Mouse (Mus musculus): ENCODE results near the gene Scn3b. TPM values are rescaled to one million over a fixed set of nuclear protein-coding genes. Genes with fewer than 3 reads are reported as not detected.

Gene Scn3b
- total RNA-seq (2015; ENCODE audit: low replicate concordance) (not detected in 2 replicates), total RNA-seq (2017; ENCODE audit: low replicate concordance) (not detected in 2 replicates)

DNA sequence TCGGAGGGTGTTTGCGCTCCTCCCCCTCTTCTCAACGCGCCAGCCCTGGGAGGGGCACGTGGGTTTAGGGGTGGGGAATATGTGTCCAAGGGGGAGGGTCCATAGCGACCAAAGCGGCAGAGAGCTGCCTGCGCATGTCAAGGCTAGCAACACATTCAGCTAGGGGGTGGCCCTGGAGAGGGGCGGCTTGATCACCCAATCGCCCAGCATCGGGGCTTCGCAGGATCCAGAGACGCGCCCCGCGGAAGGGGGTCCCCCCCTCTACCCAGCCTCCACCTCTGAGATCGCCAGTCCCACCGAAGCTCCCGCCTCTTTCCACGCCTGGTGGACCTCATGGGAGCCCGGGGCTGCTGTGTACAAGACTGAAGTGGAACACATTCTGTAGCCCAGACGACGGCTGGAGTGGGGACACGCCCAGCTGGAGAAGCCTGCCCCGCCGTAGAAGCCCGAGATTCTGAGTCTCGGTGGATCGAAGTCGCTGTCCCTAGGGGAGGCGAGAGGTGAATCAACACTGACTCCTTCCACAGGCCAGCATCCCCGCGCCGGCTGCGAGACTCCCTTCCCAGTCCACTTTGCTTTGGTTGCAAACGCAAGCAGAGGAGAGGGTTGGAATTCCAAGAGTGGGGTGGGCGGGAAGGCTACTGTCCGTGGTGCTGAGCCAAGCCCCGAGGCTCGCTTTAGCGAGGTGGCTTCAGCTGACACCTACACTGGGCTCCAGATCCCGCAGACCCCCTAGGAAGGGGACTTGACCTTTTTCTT, at the start of gene Scn3b:
Gene Scn3b, plus strand, starts transcription at position 115 of the 759 bp plus-strand sequence.
- no peak for ATAC-seq (replicated peaks; ENCODE audit: low FRiP score, poor library complexity, severe bottlenecking)

DNA sequence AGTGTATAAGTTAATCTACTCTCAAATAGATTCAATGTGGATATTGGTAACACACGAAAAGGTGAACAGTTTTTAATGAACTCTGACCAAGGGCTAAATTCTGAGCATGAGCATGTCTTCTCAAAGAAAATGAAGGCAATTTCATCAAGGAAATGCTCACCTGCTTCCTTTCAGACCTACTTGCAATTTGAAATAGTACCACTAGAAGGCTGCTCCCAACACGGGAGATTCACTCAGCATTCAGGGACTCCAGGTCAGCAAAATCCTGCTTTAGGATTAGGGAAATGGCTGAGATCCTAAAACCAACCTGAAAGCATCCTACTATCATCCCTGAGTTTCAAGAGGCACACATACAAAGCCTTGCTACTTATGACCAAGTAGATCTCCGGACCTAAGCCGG, 44.7 kb upstream of the Scn3b start:
- no peak for ATAC-seq (replicated peaks; ENCODE audit: low FRiP score, poor library complexity, severe bottlenecking)

DNA sequence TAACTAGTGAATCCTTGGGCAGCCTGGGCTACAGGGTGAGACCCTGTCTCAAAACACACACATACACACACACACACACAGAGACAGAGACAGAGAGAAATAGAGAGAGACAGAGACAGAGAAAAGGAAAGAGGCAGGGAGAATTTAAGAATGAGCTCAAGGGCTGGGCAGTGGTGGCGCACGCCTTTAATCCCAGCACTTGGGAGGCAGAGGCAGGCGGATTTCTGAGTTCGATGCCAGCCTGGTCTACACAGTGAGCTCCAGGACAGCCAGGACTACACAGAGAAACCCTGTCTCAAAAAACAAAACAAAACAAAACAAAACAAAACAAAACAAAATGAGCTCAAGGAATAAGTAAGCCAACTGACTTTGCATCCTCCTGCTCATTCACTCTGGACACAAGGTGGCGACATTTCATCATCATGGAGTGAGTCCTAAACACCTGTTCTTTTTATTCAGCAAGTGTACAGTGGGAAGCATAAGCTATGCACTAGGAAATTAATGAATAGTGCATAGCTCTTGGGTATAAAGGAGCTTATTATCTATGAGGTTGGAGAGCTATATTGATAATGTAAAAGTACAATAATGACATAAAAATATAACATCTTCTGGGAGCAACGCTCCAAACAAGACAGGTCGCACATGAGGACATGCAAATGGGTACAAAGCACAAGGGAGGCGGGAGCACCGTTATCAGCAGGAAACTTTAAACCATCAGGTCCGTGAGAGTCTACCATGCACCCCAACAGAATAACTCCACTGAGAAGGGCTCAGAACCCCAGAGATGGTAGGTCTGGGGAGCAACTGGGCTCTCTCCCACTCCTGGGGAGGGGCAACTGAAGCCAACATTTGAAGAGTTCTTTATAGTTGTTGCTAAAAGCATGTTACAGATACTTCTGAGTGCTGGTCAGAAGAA, 40.9 kb upstream of the Scn3b start:
- ATAC-seq (replicated peaks; ENCODE audit: low FRiP score, poor library complexity, severe bottlenecking) = no peak

DNA sequence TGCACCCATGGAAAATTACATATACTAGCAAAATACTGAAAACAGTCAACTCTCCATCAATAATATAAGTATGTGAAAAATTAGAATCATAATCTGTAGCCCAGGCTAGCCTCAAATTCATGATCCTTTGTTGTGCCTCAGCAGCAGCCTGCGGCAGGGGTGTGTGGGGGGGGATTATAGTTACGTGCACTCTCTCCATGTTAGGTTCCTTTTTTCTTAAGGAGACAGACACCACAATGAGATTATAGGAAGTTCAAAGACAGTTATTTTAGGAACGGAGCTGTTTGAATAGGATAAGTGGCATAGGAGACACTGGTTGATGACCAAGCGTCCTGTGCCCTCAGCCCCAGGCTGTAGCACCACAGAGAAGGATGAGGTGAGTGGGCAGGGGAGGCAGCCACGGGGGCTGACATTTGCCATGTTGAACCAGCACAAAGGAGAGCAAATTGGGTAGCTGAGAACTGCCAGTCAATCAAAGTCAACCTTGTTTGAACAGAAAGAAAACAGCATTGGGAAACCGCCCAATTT, 40.1 kb upstream of the Scn3b start:
- no peak for ATAC-seq (replicated peaks; ENCODE audit: low FRiP score, poor library complexity, severe bottlenecking)

DNA sequence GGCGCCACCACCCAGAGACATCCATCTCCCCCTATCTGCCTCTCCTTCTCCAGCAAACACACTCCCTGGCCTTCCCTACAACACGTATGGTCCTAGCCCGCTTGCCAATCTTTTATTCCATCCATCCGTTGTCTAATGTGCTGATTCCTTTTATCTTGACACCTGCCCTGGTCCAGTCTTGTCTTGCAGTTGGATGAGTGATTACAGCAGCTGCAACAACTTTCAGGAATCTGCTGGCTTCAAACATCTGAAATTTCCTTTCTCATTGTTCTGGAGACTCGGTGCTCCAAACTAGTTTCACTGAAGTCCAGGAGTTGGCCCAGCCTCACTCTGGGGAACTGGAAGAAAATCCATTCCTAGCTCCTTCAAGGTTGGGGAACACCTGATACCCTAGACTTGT, 39.5 kb upstream of the Scn3b start:
- ATAC-seq (replicated peaks; ENCODE audit: low FRiP score, poor library complexity, severe bottlenecking) = no peak

DNA sequence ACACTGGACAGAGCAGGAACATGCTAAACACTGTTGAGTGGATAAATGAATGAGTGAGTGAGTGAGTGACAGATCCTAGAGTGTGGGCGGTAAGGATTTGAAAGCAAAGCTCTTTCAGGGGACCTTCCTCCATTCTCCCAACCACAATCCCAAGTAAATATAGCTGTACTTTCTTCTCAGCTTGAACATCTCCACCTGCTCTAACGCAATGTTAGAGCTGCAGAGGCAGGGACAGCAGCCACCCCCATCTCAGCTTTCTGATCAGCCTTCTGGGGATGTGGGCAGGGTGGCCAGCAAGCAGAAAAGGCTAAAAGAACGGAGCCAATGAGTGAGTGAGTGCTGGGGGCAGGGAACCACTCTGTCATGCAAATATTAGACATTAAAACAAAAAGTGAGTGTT, 38.0 kb upstream of the Scn3b start:
- no peak for ATAC-seq (replicated peaks; ENCODE audit: low FRiP score, poor library complexity, severe bottlenecking)

DNA sequence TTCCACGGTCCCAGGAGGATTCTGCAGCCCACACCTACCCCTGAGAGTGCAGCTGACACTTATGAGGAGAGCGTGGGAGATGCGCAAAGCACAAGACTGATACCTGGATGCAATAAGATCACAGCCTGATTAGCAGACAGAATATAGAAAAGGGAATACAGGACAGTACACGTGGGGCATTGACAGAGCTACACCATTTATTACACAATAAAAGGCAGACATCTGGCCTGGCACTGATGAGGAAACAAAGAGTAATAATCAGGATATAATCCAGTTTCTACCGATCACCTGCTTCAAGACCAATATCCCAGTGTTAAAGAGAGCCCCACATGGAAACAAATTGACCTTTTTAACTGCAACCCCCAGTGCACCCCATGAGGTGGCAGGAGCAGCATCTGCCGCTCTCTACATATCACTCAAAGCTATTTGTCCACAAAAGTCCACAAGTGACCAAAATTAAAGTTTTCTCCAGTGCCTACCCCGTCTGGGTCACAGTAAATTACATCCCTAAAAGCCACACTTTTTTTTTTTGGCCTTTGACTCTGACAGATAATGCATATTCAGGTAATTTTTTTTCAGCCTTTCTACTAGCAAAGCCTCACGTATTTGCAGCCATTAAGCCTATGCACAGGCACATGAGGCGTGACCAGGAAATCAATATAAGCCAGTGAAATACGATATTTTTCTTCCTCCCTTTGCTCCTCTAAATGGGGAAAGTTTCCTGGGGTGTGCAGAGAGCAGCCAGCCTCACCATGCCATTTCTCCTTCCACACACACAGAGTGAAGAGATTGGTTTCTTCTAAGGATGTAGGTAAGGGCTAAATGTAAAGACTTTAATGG, 34.6 kb upstream of the Scn3b start:
- no peak for ATAC-seq (replicated peaks; ENCODE audit: low FRiP score, poor library complexity, severe bottlenecking)

DNA sequence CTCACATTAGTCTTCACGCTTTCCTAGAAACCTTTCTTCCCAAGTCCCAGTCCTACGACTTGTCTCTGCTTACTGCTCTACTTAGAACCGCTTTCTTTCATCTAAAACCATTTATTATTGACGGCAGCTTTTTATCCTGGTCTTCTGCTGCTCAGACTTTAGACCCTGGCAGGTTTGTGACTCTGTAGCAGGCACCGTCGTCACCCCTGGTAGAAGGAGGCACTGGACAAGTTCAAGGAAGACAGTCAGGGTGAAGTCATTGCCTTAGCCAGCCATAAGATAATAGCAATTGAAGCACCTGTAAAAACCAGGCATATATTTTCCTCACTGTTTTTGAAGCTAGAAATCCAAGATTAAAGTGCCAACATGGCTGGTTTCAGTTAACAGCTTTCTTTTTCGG, 33.8 kb upstream of the Scn3b start:
- no peak for ATAC-seq (replicated peaks; ENCODE audit: low FRiP score, poor library complexity, severe bottlenecking)

DNA sequence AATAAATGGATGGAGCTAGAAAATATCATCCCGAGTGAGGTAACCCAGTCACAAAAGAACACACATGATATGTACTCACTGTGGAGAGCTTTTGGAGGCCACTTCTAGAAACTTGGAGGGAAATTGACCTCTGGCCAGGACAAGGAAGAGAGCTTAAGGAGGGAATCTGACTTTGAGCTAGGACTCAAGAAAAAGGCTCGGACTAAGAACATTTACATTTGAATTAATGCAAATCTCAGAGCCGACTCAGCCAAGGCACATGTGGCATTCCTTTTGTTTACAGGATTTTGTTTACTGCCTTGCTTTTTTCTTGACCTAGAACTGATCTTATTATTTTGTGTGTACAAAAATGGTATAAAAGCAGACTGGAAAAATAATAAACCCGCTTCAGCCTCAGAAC, 29.3 kb upstream of the Scn3b start:
- ATAC-seq (replicated peaks; ENCODE audit: low FRiP score, poor library complexity, severe bottlenecking) = no peak

DNA sequence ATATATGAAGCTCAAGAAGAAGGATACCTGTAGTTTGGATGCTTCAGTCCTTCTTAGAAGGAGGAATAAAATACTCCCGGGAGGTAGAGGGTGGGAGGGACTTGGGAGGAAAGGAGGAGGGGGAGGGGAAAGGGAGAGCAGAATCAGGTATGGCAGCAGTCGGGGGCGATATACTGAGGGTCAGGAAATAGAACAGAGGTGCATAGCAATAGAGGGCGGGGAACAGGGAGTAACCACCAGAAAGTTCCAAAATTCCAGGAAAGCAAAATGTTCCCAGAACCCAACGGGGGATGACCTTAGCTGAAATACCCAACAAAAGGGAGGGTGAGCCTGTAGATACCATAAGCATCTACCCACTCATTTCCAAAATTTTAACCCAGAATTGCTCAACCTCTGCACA, 28.7 kb upstream of the Scn3b start:
- no peak for ATAC-seq (replicated peaks; ENCODE audit: low FRiP score, poor library complexity, severe bottlenecking)

DNA sequence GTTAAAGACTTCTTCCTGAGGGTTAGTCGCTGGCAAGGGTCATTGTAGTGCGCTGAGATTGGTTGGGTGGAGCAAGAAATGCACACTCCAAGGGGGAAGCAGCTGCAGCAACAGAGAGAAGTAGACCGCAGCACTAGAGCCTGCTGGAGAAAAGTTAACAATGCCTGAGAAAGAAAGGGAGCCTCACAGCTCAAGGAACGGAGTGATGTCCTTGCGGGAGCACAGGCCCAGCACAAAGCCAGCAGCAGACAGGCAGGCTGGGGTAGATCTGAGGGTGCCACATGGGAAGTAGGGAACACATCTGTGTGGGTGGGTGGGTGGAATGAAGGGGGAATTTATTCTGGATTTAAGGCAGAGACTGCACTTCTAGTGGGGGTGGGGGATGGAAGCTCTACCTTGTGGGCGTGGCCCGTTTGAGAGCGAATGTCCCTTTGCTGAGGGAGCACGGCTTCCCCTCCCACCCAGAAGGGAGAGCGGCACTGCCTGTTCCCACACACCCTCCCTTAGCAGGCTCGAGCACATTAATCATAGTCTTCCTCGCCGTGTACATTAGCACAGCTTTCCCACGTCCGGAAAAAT, 27.7 kb upstream of the Scn3b start:
- no peak for ATAC-seq (replicated peaks; ENCODE audit: low FRiP score, poor library complexity, severe bottlenecking)

DNA sequence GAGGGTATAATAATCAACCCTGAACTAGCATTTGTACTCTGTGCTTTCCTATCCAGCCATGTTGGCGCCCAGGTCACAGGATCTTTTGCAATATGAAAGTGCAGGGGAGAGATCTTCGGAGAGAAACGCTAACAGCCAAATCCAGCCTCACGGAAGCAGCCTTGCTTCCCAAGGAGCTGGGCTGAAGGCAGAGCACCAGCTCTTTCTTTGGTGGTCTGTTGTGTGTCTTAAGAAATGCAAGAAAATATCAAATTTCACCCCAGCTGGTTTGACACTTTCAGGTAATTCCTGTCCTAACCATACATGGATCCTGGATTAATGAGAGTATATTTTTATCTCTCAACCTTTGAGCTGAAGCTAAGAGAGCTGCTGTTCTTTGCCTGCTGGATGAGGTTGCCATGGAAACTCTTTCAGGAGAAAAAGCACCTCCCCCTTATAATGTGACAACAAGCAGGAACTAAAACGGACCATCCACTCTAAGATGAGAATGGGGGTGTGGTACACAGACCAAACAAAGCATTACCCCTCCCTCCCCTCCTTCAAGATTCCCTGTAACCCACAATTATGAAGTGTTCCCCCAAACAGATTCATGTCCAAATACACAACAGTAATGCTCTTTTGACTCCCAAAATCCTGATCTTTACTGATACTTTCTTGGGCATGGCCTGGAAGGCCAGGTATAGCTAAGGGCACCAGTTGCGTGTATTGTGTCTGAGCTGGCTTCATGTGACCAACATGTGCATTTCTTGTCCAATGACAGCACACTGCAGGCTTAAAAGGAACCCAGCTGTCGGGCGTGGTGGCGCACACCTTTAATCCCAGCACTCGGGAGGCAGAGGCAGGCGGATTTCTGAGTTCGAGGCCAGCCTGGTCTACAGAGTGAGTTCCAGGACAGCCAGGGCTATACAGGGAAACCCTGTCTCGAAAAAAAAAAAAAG, 26.8 kb upstream of the Scn3b start:
- no peak for ATAC-seq (replicated peaks; ENCODE audit: low FRiP score, poor library complexity, severe bottlenecking)

DNA sequence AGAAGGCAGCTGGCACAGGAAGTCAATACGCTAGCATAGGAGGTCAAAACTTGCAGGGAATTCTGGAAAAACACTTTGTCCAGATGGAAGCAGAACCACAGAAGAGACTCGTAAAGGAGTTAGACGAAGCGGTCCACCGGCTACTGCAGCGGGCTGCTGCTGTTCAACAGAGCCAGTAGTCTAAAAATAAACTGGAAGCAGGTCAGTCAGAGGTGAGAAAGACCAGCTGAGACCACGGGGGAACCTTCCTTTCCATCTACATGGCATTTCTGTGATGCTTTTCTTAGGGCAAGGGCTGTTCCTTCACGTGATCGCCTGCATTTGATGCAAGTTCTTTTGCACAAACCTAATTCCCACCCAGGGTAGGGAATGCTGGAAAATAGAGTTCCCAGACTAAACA, 23.6 kb upstream of the Scn3b start:
- ATAC-seq (replicated peaks; ENCODE audit: low FRiP score, poor library complexity, severe bottlenecking) = no peak

DNA sequence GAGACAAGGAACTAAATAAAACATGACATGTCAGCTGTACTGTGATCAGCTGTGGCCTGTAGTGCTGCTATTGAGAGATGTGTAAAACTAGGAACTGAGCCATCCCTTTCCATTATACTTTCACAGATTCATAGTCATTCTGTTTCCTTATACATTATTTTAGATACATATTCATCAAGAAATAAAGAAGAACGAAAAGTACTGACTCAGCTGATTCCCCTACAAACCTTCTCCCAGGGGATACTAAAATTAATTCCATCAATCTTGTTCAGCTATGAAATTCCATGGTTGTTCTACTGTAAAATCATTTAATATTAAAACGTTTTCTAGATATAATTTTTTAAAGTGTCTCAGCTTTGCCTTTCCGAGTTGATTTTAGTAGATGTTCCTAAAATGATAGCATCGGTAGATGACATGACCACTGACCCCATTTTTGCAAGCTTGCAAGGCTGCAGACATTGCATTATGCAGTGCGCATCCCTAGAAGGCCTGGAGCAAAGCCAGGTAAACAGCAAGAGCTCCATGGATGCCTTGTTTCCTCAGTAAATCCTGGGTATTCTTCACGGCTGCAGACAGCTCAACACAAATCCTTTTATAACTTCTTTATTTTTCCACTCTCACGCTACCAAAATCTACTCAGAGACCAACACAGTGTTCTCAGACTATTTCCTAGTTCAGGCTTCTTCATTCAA, 22.9 kb upstream of the Scn3b start:
- no peak for ATAC-seq (replicated peaks; ENCODE audit: low FRiP score, poor library complexity, severe bottlenecking)

DNA sequence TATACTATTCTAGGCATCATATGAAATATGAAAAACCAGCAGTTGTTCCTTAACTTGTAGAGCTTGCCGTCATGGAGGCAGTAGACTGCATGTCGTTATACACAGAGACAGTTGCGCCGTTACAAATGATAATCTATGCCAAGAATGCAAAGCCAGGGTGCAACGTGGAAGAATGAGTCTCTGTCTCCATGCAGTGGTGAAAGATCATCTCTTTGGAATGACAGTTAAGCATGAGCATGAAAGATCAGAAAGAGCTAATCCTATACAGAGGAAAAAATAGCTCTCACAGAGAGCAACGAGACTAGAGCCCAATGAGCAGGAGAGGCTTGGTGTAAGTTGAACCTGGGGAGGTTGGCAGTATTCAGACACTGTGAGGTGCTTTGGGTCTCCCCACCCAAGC, 22.3 kb upstream of the Scn3b start:
- no peak for ATAC-seq (replicated peaks; ENCODE audit: low FRiP score, poor library complexity, severe bottlenecking)

DNA sequence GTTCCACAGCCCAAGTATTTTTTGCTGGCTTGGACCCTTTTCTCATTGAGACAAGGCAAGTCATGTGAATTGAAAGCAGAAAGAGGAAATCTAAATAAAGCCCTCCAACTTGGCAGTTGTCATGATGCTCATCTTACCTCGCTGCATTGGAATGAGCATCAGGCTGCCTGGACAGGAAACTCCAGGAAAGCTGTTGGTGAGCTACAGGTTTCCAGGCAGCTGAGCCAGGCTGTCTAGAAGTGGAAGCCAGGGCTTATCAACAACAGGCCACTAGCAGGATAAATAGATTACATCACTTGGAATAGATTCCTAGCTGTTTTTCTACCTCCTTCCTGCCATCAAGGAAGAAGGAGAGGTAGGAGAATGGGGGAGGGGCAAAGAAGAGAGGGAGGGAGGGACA, 19.9 kb upstream of the Scn3b start:
- ATAC-seq (replicated peaks; ENCODE audit: low FRiP score, poor library complexity, severe bottlenecking) = no peak

DNA sequence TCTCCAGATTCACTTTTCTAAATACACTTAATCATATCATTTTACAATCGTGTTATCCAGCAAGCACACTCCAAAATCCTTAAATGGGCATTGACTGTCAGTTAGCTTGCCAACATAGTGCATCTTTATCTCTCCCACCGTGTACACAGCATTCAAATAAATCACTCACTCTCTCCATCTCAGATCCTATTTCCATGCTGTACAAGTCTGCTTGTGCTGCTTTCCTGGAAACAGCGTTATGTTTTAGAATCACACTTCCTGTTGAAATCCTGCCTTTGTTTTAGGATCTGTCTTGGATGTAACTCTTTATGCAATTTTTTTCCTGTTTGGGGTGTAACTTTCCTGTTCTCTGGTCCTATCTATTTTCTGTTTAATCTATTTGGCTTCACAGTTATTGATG, 16.6 kb upstream of the Scn3b start:
- ATAC-seq (replicated peaks; ENCODE audit: low FRiP score, poor library complexity, severe bottlenecking) = no peak

DNA sequence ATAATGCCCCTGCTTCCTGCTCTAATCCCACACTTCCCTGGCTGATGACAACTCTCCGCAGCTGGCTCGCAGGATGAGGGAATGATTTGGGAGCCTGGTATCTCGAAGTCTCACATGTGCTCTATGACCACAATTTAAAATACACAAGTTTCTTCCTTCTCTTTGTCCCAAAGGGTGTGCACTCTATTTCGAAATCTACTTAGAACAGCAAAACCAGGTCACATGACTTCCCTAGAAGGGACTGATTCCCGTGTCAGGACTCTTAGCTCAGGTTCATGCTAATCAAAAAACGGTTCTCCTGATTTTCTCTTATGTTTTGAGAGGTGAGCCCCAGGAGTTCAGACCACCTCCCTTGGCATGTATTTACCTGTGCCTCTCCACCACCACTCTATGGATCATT, 5.1 kb upstream of the Scn3b start:
- no peak for ATAC-seq (replicated peaks; ENCODE audit: low FRiP score, poor library complexity, severe bottlenecking)

Data from erythroblast, adult 5-6 weeks (primary cell).